In genomic region chr17:24140845-24141424, GRCm38 (mm10) we compare ENCODE assay signal across 8 mouse cellular contexts. TPM values are rescaled to one million over a fixed set of nuclear protein-coding genes. Genes with fewer than 3 reads are reported as not detected.
DNase-seq lines count a peak whose midpoint lies in the region; ATAC-seq and TF ChIP-seq lines count a peak whose summit lies in the region.

No protein-coding gene starts in this region.

- peak; percentile 64 for ATAC-seq in heart, embryonic 12.5 days (ENCODE audit: insufficient number of reproducible peaks, low FRiP score)
- ATAC-seq in embryonic facial prominence, embryonic 15.5 days (ENCODE audit: insufficient number of reproducible peaks, low FRiP score, low TSS enrichment, low read depth), result peak; percentile 37; the same call in 1 of the 2 replicates
- ATAC-seq in inflammation-experienced regulatory T-cells, adult 6 months, result peak; percentile 13
- peak; percentile 64 for ATAC-seq in liver, embryonic 14.5 days (ENCODE audit: insufficient read depth)

- H3K27me3 ChIP-seq in heart, embryonic 12.5 days (replicated peaks), result no peaks in the 10 kb centered on the region
- no peaks in the 10 kb centered on the region for H3K27me3 ChIP-seq in embryonic facial prominence, embryonic 15.5 days
- no peaks in the 10 kb centered on the region for H3K27me3 ChIP-seq in liver, embryonic 14.5 days (ENCODE audit: control insufficient read depth, insufficient read depth, low read length)

- peak overlapping the region; percentile 97 for H3K9ac ChIP-seq in heart, embryonic 12.5 days
- H3K9ac ChIP-seq in embryonic facial prominence, embryonic 15.5 days, result peak overlapping the region; percentile 86
- peak overlapping the region; percentile 94 for H3K9ac ChIP-seq in liver, embryonic 14.5 days (replicated peaks)

- peak overlapping the region; percentile 85 for H3K4me2 ChIP-seq in heart, embryonic 12.5 days
- H3K4me2 ChIP-seq in embryonic facial prominence, embryonic 15.5 days (replicated peaks), result peak overlapping the region; percentile 77
- H3K4me2 ChIP-seq in liver, embryonic 14.5 days (ENCODE audit: low read depth), result peak overlapping the region; percentile 88

- peak overlapping the region; percentile 98 for H3K4me3 ChIP-seq in heart, embryonic 12.5 days
- peak overlapping the region; percentile 97 for H3K4me3 ChIP-seq in embryonic facial prominence, embryonic 15.5 days (replicated peaks)
- H3K4me3 ChIP-seq in liver, embryonic 14.5 days (ENCODE audit: insufficient read depth in 1 of 2, low read depth in 2 of 2, low read length in 2 of 2), result peak overlapping the region; percentile 93 to 96

- no peak for TF ChIP-seq CTCF in liver, embryonic 14.5 days (IDR thresholded peaks at IDR 0.05; ENCODE audit: low read depth)

- intact Hi-C loops in heart, postnatal 36 days (cut with DNase I), result loop anchor here (2.0 kb wide), 1 partner anchor 68 kb away; the partner anchor contains the start of gene Kctd5

- TF ChIP-seq EP300 in liver, embryonic 14.5 days (IDR thresholded peaks at IDR 0.05; ENCODE audit: low read depth), result no peak

- WGBS in heart, embryonic 12.5 days, result under 1% methylated on average over 40 of the region's 43 CpGs
- 0% methylated on average over 43 of the region's 43 CpGs for WGBS in embryonic facial prominence, embryonic 15.5 days
- 0% methylated on average over 38 of the region's 43 CpGs for WGBS in liver, embryonic 14.5 days (ENCODE audit: insufficient replicate concordance)

- H3K4me1 ChIP-seq in heart, embryonic 12.5 days (replicated peaks), result peaks cover 31% of the 10 kb centered on the region
- peaks cover 29% of the 10 kb centered on the region for H3K4me1 ChIP-seq in embryonic facial prominence, embryonic 15.5 days
- peaks cover 13 to 22% of the 10 kb centered on the region in 2 experiments for H3K4me1 ChIP-seq in liver, embryonic 14.5 days (replicated peaks; ENCODE audit: control insufficient read depth in 2 of 2, insufficient read depth in 2 of 2, low read length in 1 of 2)

- H3K9me3 ChIP-seq in heart, embryonic 12.5 days (replicated peaks), result no peaks in the 10 kb centered on the region
- no peaks in the 10 kb centered on the region for H3K9me3 ChIP-seq in embryonic facial prominence, embryonic 15.5 days (replicated peaks)
- no peaks in the 10 kb centered on the region for H3K9me3 ChIP-seq in liver, embryonic 14.5 days (ENCODE audit: control insufficient read depth, low read length)

- no peak for DNase-seq in heart, postnatal 36 days
- DNase-seq in Muller cell, postnatal 12 days (ENCODE audit: inconsistent ontology term), result peak; percentile 61
- peak in 1 of 3 experiments; percentile 41 for DNase-seq in liver, embryonic 14.5 days (ENCODE audit: low read depth in 3 of 3, low spot score in 3 of 3)
- DNase-seq in retina, embryonic 14.5 days (ENCODE audit: low spot score), result peak; percentile 28
- no peak for DNase-seq in layer of hippocampus, adult 11-12 months (ENCODE audit: low spot score)

- no peaks in the 10 kb centered on the region for H3K36me3 ChIP-seq in heart, embryonic 12.5 days
- no peaks in the 10 kb centered on the region for H3K36me3 ChIP-seq in embryonic facial prominence, embryonic 15.5 days
- H3K36me3 ChIP-seq in liver, embryonic 14.5 days (replicated peaks; ENCODE audit: control insufficient read depth, insufficient read depth, low read depth), result no peaks in the 10 kb centered on the region; the same call in 1 of the 2 replicates

- H3K27ac ChIP-seq in heart, embryonic 12.5 days (ENCODE audit: poor library complexity, severe bottlenecking), result peak overlapping the region; percentile 93
- peak overlapping the region; percentile 93 for H3K27ac ChIP-seq in embryonic facial prominence, embryonic 15.5 days (replicated peaks)
- peak overlapping the region; percentile 77 for H3K27ac ChIP-seq in liver, embryonic 14.5 days

RNA-seq across cellular contexts. Expression of gene Pdpk1, which starts 9.8 kb away (rescaled TPM):
- polyA plus RNA-seq in heart, embryonic 12.5 days (2016; fragmentation: Nextera tagmentation; extraction: Ambion mirVana), result 46.9 and 48.6 TPM in 2 replicates
- 10 to 100 TPM; 41.0 to 45.2 TPM for total RNA-seq in heart, postnatal 36 days (2021)
- polyA plus RNA-seq in embryonic facial prominence, embryonic 15.5 days (2015; fragmentation: Nextera tagmentation; extraction: Ambion mirVana), result 39.2 and 40.1 TPM in 2 replicates
- 10 to 100 TPM; 34.1 to 47.4 (median 39.7) TPM for polyA plus RNA-seq in inflammation-experienced regulatory T-cells, adult 6 months (2017; shearing (Covaris generic))
- polyA plus RNA-seq in liver, embryonic 14.5 days (2012; rRNA removed), result 8.5 and 9.7 TPM in 2 replicates
- 24.5 and 25.5 TPM in 2 replicates for polyA plus RNA-seq in liver, embryonic 14.5 days (2014; fragmentation: Nextera tagmentation; extraction: Ambion mirVana)

RNA-seq across cellular contexts. Expression of gene Amdhd2, which starts 22.6 kb away (rescaled TPM):
- polyA plus RNA-seq in heart, embryonic 12.5 days (2016; fragmentation: Nextera tagmentation; extraction: Ambion mirVana), result 28.1 and 28.8 TPM in 2 replicates
- total RNA-seq in heart, postnatal 36 days (2021), result 10 to 100 TPM; 10.8 to 15.0 TPM
- polyA plus RNA-seq in embryonic facial prominence, embryonic 15.5 days (2015; fragmentation: Nextera tagmentation; extraction: Ambion mirVana), result 35.3 and 37.5 TPM in 2 replicates
- 10 to 100 TPM; 21.6 to 30.0 (median 29.7) TPM for polyA plus RNA-seq in inflammation-experienced regulatory T-cells, adult 6 months (2017; shearing (Covaris generic))
- 11.6 and 12.7 TPM in 2 replicates for polyA plus RNA-seq in liver, embryonic 14.5 days (2012; rRNA removed)
- 17.6 and 21.7 TPM in 2 replicates for polyA plus RNA-seq in liver, embryonic 14.5 days (2014; fragmentation: Nextera tagmentation; extraction: Ambion mirVana)

RNA-seq across cellular contexts. Expression of gene Atp6v0c, which starts 28.6 kb away (rescaled TPM):
- polyA plus RNA-seq in heart, embryonic 12.5 days (2016; fragmentation: Nextera tagmentation; extraction: Ambion mirVana), result 534 and 535 TPM in 2 replicates
- total RNA-seq in heart, postnatal 36 days (2021), result 100 to 1,000 TPM; 227 to 247 TPM
- 539 and 547 TPM in 2 replicates for polyA plus RNA-seq in embryonic facial prominence, embryonic 15.5 days (2015; fragmentation: Nextera tagmentation; extraction: Ambion mirVana)
- polyA plus RNA-seq in inflammation-experienced regulatory T-cells, adult 6 months (2017; shearing (Covaris generic)), result 100 to 1,000 TPM; 164 to 208 (median 177) TPM
- polyA plus RNA-seq in liver, embryonic 14.5 days (2012; rRNA removed), result 236 and 271 TPM in 2 replicates
- polyA plus RNA-seq in liver, embryonic 14.5 days (2014; fragmentation: Nextera tagmentation; extraction: Ambion mirVana), result 326 and 346 TPM in 2 replicates

Comparison
In these comparisons a context has a peak if more than half of its experiments do, and no peak if none do; other contexts are left out.
1. ATAC-seq: peak in every context shown above with its lines; median percentile 64 in heart, embryonic 12.5 days; 64 in liver, embryonic 14.5 days; 37 in embryonic facial prominence, embryonic 15.5 days; 13 in inflammation-experienced regulatory T-cells, adult 6 months.
2. DNase-seq: peak in Muller cell, postnatal 12 days (single experiment) and retina, embryonic 14.5 days (single experiment); none in heart, postnatal 36 days (0 of 2) and layer of hippocampus, adult 11-12 months (single experiment).
3. Peak in every context shown above with its lines, with median percentiles within 50 percentile points of each other: H3K27ac ChIP-seq, H3K4me2 ChIP-seq, H3K4me3 ChIP-seq and H3K9ac ChIP-seq.